Mouse (Mus musculus) ES-E14 (cell line): ENCODE measurements at regions not wholly inside any gene's neighbourhood (a gene's known extent, or its start where the extent isn't known, plus 50 kb on each side); places are given as distances from the start of the nearest gene placed in this dataset.
A peak's percentile ranks its signal among the peaks of the same experiment; 100 is the strongest.

Source experiments
- DNase-seq: peaks from one replicate; pipeline ENCODE4 v3.0.0-alpha.2; 2013; ENCODE audit warnings: low read depth, low spot score
- H3K27ac ChIP-seq: 2 replicates; pipeline ENCODE4 v1.5.1; 2012; ENCODE audit warnings: low read depth, mild to moderate bottlenecking, low read length, moderate library complexity, mixed read lengths; ENCODE audit not compliant: poor library complexity, insufficient read depth, severe bottlenecking
- H3K36me3 ChIP-seq: 2 replicates; pipeline ENCODE4 v1.6.1; 2012; ENCODE audit warnings: mild to moderate bottlenecking, low read length, moderate library complexity, mixed read lengths; ENCODE audit not compliant: control insufficient read depth, poor library complexity, insufficient read depth, severe bottlenecking
- H3K4me1 ChIP-seq, 2 experiments: fragments of 150-350 bp in 1 of 2; sonication (generic) in 1 of 2; 2 replicates each; pipeline ENCODE4 v1.6.1; 2012; ENCODE audit warnings: low read length in 2 of 2, mild to moderate bottlenecking in 1 of 2, mixed read lengths in 1 of 2; ENCODE audit not compliant: control insufficient read depth in 2 of 2, insufficient read depth in 2 of 2, poor library complexity in 1 of 2
- H3K4me3 ChIP-seq, 2 experiments: fragments of 150-350 bp in 1 of 2; sonication (generic) in 1 of 2; 2 replicates each; pipeline ENCODE4 v1.5.1; 2012; ENCODE audit warnings: low read length in 2 of 2, low read depth in 1 of 2, mild to moderate bottlenecking in 1 of 2, mixed read lengths in 1 of 2; ENCODE audit not compliant: insufficient read depth in 1 of 2, poor library complexity in 1 of 2, severe bottlenecking in 1 of 2
- H3K9ac ChIP-seq: 2 replicates; pipeline ENCODE4 v1.6.1; 2012; ENCODE audit warnings: low read depth, mild to moderate bottlenecking, low read length, mixed read lengths; ENCODE audit not compliant: poor library complexity, insufficient read depth, severe bottlenecking
- H3K9me3 ChIP-seq: fragments of 150-350 bp; sonication (generic); 2 replicates; pipeline ENCODE4 v1.6.1; 2012; ENCODE audit warnings: low read depth, mild to moderate bottlenecking, low read length; ENCODE audit not compliant: control insufficient read depth, insufficient read depth
- CHD2 ChIP-seq: IDR thresholded peaks from 2 replicates; pipeline ENCODE4 v1.6.1; 2014; ENCODE audit warnings: mild to moderate bottlenecking, low read depth, low read length, inconsistent platforms
- HCFC1 ChIP-seq: IDR thresholded peaks from 2 replicates; pipeline ENCODE4 v1.6.1; 2012; ENCODE audit warnings: low read length, inconsistent platforms, borderline replicate concordance; ENCODE audit not compliant: insufficient read depth
- MAFK ChIP-seq: IDR thresholded peaks from 2 replicates; pipeline ENCODE4 v1.6.1; 2014; ENCODE audit warnings: mild to moderate bottlenecking, low read depth, low read length, inconsistent platforms; ENCODE audit not compliant: insufficient read depth
- ZC3H11A ChIP-seq: IDR thresholded peaks from 2 replicates; pipeline ENCODE4 v1.6.1; 2012; ENCODE audit warnings: low read depth, mild to moderate bottlenecking, inconsistent platforms, low read length, borderline replicate concordance
- ZNF384 ChIP-seq: IDR thresholded peaks from 2 replicates; pipeline ENCODE4 v1.6.1; 2012; ENCODE audit warnings: low read depth, low read length, inconsistent platforms
- in situ Hi-C, 2 experiments: fragments of 600-800 bp; cut with MboI; formaldehyde crosslinking; loops; one replicate each; pipeline ENCODE4 v1.15.1; 2025; ENCODE audit warnings: low sequenced_read_pairs in 2 of 2, inconsistent platforms in 1 of 2; ENCODE audit not compliant: unreplicated experiment in 2 of 2

GRCm38 (mm10) chr5:139619301-139620161 lies 76.2 kb downstream of the Uncx start:
- in situ Hi-C loops, result no loop called here
- H3K36me3 ChIP-seq, result no peaks in the 10 kb centered on the region
- peak overlapping the region; percentile 26; a peak in 2 of 4 replicates for H3K4me3 ChIP-seq
- no peak overlapping the region for H3K9ac ChIP-seq
- no peak for DNase-seq
- H3K9me3 ChIP-seq, result no peaks in the 10 kb centered on the region
- TF ChIP-seq HCFC1 (no peak), MAFK (no peak), ZNF384 (no peak), ZC3H11A (no peak), CHD2 (no peak)
- no peak overlapping the region for H3K27ac ChIP-seq
- H3K4me1 ChIP-seq, result no peaks in the 10 kb centered on the region

GRCm38 (mm10) chr5:139625871-139626460 lies 82.7 kb downstream of the Uncx start:
- Histone ChIP-seq H3K36me3 (no peaks in the 10 kb centered on the region), H3K27ac (no peak overlapping the region), H3K4me3 (no peak overlapping the region), H3K9ac (no peak overlapping the region), H3K4me1 (no peaks in the 10 kb centered on the region), H3K9me3 (no peaks in the 10 kb centered on the region)
- no peak for DNase-seq
- TF ChIP-seq MAFK (no peak), ZC3H11A (no peak), ZNF384 (no peak), HCFC1 (no peak), CHD2 (no peak)
- in situ Hi-C loops, result no loop called here

- TF ChIP-seq ZC3H11A, result no peak
- no peak for TF ChIP-seq MAFK
- no peak for TF ChIP-seq HCFC1
- no peak for TF ChIP-seq CHD2
- no peak for TF ChIP-seq ZNF384
- Histone ChIP-seq H3K36me3 (no peaks in the 10 kb centered on the region), H3K4me3 (no peak overlapping the region), H3K27ac (no peak overlapping the region), H3K4me1 (no peaks in the 10 kb centered on the region), H3K9ac (no peak overlapping the region), H3K9me3 (no peaks in the 10 kb centered on the region)
- no peak for DNase-seq
- in situ Hi-C loops, result no loop called here
These were observed 84.3 kb downstream of the Uncx start for GRCm38 (mm10) chr5:139627552-139627951.

- H3K36me3 ChIP-seq, result no peaks in the 10 kb centered on the region
- no peak overlapping the region for H3K27ac ChIP-seq
- no peaks in the 10 kb centered on the region for H3K4me1 ChIP-seq
- in situ Hi-C loops, result no loop called here
- H3K9me3 ChIP-seq, result no peaks in the 10 kb centered on the region
- no peak for DNase-seq
- H3K9ac ChIP-seq, result no peak overlapping the region
- no peak overlapping the region for H3K4me3 ChIP-seq
- TF ChIP-seq HCFC1, result no peak
- TF ChIP-seq CHD2, result no peak
- no peak for TF ChIP-seq MAFK
- no peak for TF ChIP-seq ZNF384
- TF ChIP-seq ZC3H11A, result no peak
These were observed 93.7 kb downstream of the Uncx start for GRCm38 (mm10) chr5:139637028-139637427.
